Mouse (Mus musculus): ENCODE data around the gene Zbtb44.
A peak's percentile ranks its signal among the peaks of the same experiment; 100 is the strongest.
"Not testable (repeated sequence)": the region's sequence is repeated elsewhere in the genome, so short reads cannot be mapped to it uniquely, and the experiment has no call there.

Zbtb44 gene

DNA sequence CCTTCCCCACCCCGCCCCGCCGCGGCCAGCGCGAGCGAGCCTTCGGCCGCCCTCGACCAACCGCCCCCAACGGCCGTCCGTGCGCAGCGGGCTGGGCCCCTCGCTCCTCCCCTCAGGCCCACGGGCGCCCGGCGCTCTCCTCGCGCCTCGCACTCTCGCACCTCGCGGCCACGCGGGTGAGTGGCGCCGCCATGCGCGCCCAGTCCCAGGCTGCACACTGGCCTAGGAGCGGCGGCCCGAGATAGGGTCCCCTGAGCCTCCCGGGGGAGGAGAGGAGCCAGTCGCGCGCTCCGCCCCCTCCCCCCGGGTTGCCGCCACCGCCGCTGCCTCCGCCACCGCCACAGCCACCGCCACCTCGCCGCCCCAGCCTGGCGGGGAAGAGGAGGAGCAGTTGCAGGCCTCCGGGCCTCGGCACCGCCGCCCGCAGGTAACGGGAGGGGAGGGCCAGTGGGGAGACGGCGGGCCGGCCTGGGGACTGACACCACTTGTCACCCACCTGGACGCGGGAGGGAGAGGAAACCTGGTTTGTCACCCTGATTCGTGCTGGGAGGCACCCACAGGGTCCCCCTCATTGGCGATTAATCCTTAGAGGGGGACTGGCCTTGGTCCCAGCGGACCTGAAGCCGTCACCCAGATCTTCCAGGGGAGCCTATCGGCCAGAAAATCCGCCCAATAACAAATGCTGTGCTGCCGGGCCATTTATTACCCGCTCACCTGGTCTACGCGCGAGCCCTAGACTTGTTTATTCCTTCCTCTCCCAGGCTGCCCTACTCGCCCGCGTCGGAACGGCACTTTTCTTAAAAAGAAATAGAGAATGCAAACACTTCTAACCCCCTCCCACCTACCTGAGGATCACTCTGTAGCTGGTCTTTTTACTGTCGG is at the start of gene Zbtb44:
TSS of gene Zbtb44 (plus strand) at position 113 of the 882 bp plus-strand sequence.
- DNase-seq: peak; percentile 70 to 81

DNA sequence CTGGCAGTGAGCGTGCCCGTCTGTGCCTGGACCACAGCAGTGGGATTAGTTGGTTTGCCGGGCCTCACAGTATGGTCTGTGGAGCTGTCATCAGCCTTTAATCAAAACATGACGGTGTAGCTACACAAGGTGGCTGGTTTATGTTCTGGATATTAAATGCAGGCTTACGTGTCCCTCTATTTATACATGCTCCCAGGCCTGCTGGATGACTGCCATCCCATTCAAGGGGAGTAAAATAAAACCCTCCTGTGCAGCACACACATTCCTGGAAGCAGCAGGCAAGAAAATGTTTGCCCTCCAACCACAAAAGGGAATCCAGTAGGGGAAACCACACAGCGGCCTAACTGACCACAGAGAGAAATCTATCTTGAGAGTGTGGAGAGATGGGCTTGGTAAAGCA is 44.7 kb upstream of the Zbtb44 start:
- no peak for DNase-seq

DNA sequence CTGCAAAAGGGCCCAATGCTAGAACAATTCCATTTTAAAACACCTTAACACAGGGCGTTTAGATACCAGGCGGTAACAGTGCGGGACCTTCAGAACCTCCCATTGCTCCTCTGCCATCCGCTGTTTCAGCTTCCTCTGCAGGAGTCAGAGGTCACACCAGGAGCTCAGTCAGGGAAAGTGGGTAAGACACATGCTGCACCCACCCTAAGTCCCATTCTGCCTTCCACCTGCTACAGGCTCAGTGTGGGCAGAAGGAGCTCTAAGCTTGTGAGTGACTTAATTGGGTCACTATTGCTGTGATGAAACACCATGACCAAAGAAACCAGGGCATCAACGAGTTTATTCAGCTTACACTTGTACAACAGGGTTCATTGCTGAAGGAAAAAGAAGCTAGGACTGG is 37.3 kb upstream of the Zbtb44 start:
- DNase-seq: no peak

DNA sequence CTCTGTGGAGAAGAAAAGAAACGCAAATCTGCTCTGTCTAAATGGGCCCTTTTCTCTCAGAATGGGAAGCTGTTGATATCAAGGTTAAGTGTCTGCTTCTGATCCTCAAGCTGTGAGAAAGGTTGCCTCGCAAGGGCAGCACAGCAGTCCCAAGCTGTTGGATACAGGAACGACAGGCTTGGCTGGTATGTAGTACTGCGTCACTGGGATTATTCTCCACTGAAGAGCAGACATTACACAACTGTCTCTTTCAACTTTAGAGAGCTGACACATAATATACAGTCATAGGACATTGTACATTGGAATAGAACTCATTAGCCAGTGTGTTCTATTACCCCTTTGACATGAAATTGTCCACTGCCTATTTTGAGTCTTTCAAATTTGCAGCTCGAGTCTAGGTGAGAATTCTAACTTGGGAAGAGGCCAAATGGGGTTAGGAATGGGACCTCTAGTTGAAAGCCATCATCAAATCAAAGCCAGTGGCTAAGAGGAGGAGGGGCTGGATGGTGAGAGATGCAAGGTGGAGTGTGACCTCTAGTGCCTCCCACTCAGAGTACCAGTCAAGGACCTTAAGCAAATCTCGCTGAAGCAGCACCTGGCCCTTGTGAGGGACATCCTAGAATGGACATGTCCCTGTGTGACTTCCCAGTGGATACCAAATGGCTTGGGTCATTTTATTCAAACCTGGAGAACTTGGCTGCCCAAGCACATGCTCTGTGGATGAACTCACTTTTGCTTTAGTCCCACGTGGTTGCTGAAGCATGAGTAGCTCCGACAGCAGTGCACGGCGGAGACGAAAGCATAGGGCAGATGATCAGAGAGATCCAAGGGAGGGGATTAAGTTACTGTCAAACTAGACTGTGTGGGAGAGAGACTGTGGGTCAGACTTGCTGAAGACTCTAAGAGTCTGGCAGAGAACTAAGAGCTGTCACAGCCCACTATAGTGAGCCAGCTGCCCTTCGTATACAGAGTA is 33.6 kb upstream of the Zbtb44 start:
- DNase-seq: no peak

DNA sequence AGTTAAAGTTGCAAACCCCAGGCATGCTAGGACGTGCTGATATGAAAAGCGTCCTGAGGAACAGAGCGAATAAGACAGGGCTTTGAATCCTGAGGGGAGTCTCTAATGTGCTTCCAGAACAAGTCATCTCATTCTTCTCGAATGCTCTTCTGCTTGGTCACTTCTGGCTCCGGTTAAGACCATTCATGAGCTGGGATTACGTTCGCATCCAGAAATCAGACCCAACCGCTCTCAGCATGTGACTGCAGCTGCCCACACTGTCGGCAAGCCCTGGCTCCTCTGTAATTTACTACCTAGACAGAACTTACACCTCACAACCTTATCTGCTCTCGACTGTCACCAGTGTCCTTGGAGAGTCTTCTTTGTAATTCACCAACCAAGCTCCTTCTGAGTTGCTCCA is 29.8 kb upstream of the Zbtb44 start:
- DNase-seq: no peak

DNA sequence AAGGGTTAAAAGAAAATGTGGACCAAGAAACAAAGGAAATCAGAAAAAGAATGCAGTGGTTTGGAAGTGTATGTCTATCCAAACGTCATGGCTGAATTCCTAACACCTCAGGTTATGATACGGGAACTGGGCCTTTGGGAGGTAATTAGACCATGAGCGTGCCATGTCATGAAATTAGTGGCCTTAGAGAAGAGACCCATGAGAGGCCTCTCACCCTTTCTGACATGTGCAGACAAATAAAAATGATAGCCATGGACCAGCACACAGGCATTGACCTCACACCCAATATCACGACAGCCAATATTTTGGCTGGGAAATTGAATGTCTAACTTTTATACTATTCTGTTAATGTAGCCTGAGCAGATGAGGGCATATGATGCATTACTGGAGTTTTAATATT is 27.9 kb upstream of the Zbtb44 start:
- no peak for DNase-seq

- DNase-seq: no peak
Observed at GRCm38 (mm10) chr9:31009334-31009733, 21.1 kb upstream of the Zbtb44 start.

DNA sequence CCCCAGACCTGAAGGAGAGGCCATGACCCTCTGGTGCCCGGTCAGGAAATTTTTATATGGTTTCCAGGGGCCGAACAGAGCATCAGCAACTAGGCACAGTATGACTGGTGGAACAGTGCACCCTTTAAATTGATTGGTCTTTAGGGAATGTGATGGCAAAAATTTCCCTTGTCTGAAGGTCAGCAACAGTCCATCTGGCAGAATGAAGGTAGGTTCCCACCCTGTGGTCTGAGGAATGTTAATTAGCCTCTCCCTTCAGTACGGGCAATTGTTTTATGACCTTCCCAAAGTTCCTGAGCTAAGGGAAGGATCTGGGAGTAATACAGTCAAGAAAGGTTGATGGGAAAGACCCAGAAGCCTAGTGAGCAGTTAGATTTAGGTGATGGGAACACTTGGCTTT is 20.4 kb upstream of the Zbtb44 start:
- DNase-seq: no peak

- no peak for DNase-seq
Observed at GRCm38 (mm10) chr9:31010749-31011148, 19.7 kb upstream of the Zbtb44 start.

DNA sequence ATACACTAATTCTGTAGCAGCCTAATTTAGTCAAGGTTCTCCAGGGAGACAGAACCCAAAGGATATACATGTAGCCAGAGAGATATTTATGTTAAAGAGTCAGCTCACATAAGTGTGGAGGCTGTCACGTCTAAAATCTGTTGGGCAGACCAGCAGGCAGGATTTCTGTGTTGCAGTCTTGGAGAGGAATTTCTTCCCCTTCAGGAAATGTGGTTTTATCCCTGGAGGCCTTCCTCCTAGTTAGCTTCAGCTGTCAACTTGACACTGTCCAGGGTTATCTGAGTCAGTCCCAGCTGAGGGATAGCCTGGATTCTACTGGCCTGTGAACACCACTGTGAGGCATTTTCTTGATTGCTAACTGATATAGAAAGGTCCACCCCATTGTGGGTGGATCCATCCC is 18.9 kb upstream of the Zbtb44 start:
- no peak for DNase-seq

GRCm38 (mm10) chr9:31012674-31013073 is 17.8 kb upstream of the Zbtb44 start:
- DNase-seq: no peak

DNA sequence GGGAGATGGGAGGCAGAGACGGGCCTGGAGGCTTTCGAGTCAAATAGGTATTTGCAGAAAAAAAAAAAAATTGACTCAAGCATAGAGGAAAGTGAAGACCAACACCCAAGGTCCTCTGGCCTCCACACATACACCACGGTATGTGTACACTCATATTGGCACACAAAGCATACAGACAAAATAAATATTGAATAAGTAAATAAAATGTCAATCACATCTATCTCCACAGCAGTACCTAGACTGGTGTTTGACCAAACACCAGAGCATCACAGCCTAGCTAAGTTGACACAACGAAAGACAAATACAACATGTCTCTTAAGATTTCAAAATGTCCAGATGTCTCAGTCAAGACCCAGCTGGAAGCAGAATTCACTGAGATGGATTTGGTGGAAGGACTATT is 17.0 kb upstream of the Zbtb44 start:
- DNase-seq: no peak

GRCm38 (mm10) chr9:31017616-31018015 is 12.8 kb upstream of the Zbtb44 start:
- DNase-seq: no peak

- DNase-seq: no peak
Observed at GRCm38 (mm10) chr9:31018158-31018557, 12.3 kb upstream of the Zbtb44 start.

GRCm38 (mm10) chr9:31018705-31019104 is 11.7 kb upstream of the Zbtb44 start:
- no peak for DNase-seq

DNA sequence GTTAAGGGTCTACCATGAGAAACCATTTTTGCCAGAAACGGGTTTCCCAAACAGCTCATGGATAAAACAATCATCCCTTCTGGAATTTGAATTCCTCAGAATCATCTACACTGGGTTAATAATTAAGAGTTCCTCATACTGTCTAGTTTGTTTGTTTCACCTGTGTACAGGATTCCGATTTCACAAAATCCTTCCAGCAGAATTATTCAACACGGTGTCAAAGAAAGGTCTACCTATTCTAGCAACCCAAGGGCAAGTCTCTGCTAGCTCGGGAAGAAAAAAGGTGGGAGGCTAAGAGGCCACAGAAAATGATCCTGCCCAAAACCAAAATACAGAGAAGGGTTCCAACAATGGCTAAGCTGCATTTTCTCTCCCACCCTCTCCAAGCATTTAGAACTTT is 2.2 kb upstream of the Zbtb44 start:
- no peak for DNase-seq

DNA sequence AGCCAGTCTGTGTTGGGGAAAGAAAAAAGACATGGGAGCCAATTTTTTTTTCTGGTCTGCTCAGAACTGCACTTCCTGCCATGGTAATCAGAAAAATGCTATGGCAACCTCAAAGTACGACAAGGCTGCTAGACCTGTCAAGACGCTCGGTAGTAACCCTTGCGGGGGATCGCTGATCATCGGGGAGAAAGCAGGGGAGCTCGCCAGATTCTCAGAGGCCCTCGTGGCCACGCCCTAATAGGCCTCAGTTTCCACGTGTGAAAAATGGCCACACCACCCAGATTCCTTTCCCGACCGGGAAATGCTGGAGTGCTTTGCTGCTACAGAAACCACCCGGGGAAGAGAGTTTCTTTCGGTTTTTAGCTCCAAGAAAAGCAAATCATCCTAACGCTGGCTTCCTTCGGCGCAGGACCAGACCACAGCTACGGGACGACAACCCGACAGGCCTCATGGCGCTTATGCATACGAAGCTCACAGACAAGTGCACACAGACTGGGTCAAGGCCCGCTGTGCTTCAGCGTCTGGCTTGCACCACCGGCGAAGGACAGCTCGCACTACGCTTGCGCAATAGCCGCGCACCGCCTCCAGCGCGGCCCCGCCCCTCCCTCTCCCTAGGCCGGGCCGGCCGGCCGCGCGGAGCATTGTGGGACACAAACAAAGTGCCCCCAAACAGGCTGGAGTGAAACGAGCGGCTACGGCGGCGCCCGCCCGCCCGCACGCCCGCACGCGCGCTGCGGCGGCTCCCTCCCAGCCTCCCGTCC is 513 bp upstream of the Zbtb44 start:
- DNase-seq: peak; percentile 97 to 99

DNA sequence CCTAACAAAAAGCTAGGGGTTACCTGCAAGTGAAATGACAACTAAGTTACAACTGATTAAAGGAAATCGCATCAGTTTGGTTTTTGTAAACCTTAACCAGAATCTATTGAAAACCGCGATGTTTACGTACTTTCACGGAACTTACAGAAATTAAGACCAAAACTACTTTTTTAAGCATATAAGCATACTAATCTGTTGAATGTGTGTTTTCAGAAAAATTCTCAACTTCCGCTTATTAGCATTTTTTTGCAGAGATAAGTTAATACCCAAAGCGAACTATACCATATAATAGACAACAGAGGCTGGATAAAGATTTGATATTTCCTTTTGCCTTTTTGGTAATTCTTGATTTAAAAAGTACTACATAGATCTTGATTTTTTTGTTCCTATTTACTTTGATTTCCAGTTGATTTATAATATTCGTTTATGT is 985 bp downstream of the Zbtb44 start:
- no peak for DNase-seq

GRCm38 (mm10) chr9:31032546-31032945 is 2.1 kb downstream of the Zbtb44 start:
- no peak for DNase-seq

- no peak for DNase-seq
Observed at GRCm38 (mm10) chr9:31050208-31050607, 19.8 kb downstream of the Zbtb44 start.

DNA sequence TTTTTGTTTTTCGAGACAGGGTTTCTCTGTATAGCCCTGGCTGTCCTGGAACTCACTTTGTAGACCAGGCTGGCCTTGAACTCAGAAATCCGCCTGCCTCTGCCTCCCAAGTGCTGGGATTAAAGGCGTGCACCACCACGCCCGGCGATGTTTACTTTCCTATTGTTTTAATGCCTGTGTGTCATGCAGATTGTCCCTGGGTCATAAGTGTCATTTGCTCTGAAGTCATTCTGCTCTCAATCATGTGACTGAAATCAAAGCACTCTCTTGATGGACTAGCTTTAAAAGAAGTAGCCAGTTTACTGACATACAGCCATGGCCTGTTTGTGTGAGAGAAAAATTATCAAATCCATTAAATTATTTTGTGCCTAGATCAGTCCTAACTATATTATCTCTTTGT is 21.1 kb downstream of the Zbtb44 start:
- DNase-seq: not testable (repeated sequence)

DNA sequence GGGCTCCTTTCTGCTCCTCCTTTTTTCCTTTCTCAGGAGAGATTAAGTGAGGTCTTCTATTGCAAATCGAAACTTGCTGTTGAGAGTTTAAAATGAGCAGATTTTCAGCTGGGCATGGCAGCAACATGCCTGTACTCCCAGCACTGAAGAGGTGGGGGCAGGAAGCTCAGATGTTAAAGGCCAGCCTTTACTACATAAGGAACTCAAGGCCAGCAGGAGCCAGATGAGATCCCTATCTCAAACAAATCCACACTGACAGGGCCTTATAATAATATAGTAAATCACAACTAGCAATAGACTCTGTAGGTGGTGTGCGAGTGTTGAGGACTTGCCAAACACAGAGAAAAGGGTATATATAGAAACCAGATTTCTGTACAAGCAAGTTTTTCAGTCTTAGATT is 28.3 kb downstream of the Zbtb44 start:
- no peak for DNase-seq

- DNase-seq: no peak
Observed at GRCm38 (mm10) chr9:31070706-31071105, 40.3 kb downstream of the Zbtb44 start.

All from cerebellum, adult 18-20 months (tissue).